Comparison of ENCODE assay signal across 25 mouse cellular contexts in the genomic region with DNA sequence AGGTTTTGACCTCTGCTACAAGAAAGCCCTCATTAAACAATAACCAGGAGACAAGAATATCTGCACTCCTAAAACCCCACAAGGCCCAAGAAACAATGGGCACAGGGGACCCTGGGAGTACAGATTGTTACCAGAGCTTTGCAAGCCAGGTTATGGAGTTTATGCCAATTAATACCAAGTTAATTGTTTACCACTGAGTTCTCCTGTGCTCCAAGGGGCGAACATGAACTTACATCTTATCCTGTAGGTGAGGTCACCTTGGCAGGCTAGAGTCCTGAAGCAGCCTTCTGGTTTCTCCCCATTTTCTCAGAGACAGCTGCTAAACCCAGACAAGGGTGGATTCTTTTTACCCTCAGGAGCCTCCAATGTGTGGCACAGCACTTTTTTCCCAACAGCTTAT. TPM values are rescaled to one million over a fixed set of nuclear protein-coding genes. Genes with fewer than 3 reads are reported as not detected.
DNase-seq lines count a peak whose midpoint lies in the region; ATAC-seq and TF ChIP-seq lines count a peak whose summit lies in the region.
"Had no signal": no experiment of that assay in that cellular context is flagged by ENCODE, and none has a peak within 500 bp of the region (broad histone marks: within the 10 kb centered on the region; RNA-seq: fewer than 3 reads in every experiment).

No protein-coding gene starts in this region.

- H3K27me3 ChIP-seq in heart, embryonic 10.5 days (ENCODE audit: insufficient read depth, poor library complexity, severe bottlenecking), result no peaks in the 10 kb centered on the region
- no peaks in the 10 kb centered on the region for H3K27me3 ChIP-seq in kidney, embryonic 14.5 days (ENCODE audit: control insufficient read depth, insufficient read depth, low read length)
- no peaks in the 10 kb centered on the region for H3K27me3 ChIP-seq in kidney, postnatal 0 days (ENCODE audit: insufficient read depth, low read length)
- no peaks in the 10 kb centered on the region for H3K27me3 ChIP-seq in kidney, embryonic 15.5 days
- H3K27me3 ChIP-seq: embryonic facial prominence, embryonic 13.5 days; forebrain, embryonic 12.5 days; forebrain, embryonic 15.5 days; hindbrain, embryonic 12.5 days; hindbrain, embryonic 15.5 days had no signal

- H3K27ac ChIP-seq in gastrocnemius, adult 2 months, result peak overlapping the region; percentile 93
- no peak overlapping the region for H3K27ac ChIP-seq in heart, embryonic 10.5 days
- H3K27ac ChIP-seq in kidney, embryonic 14.5 days (ENCODE audit: low read depth, low read length), result no peak overlapping the region
- H3K27ac ChIP-seq in kidney, postnatal 0 days, result no peak overlapping the region
- no peak overlapping the region for H3K27ac ChIP-seq in kidney, embryonic 15.5 days
- H3K27ac ChIP-seq: embryonic facial prominence, embryonic 10.5 days; embryonic facial prominence, embryonic 13.5 days; forebrain, embryonic 12.5 days; forebrain, embryonic 15.5 days; hindbrain, embryonic 12.5 days; hindbrain, embryonic 15.5 days had no signal

- H3K4me2 ChIP-seq in kidney, embryonic 14.5 days (replicated peaks; ENCODE audit: low read depth, low read length), result no peak overlapping the region
- no peak overlapping the region for H3K4me2 ChIP-seq in kidney, postnatal 0 days (ENCODE audit: low read length)
- no peak overlapping the region for H3K4me2 ChIP-seq in kidney, embryonic 15.5 days
- H3K4me2 ChIP-seq: embryonic facial prominence, embryonic 13.5 days; forebrain, embryonic 12.5 days; forebrain, embryonic 15.5 days; hindbrain, embryonic 12.5 days; hindbrain, embryonic 15.5 days had no signal

- ATAC-seq in kidney, embryonic 14.5 days (ENCODE audit: low FRiP score, low TSS enrichment), result no peak
- 0 out of 2 replicates have a peak, but pooled peaks have one; percentile 30 for ATAC-seq in kidney, postnatal 0 days (replicated peaks; ENCODE audit: low FRiP score, low read depth)
- ATAC-seq in kidney, embryonic 15.5 days (replicated peaks; ENCODE audit: low FRiP score), result no peak
- ATAC-seq: activated CD4-positive, CD25-positive, alpha-beta regulatory T cell, adult 4 months; forebrain, embryonic 15.5 days had no signal

- peaks cover 16% of the 10 kb centered on the region for H3K36me3 ChIP-seq in heart, embryonic 10.5 days
- H3K36me3 ChIP-seq in kidney, embryonic 14.5 days (ENCODE audit: control insufficient read depth, insufficient read depth, low read length), result peaks cover 14% of the 10 kb centered on the region; the same call in 1 of the 2 replicates
- peaks cover 6% of the 10 kb centered on the region; the same call in 1 of the 2 replicates for H3K36me3 ChIP-seq in kidney, postnatal 0 days (ENCODE audit: insufficient read depth, low read length)
- H3K36me3 ChIP-seq in kidney, embryonic 15.5 days, result peaks cover 24% of the 10 kb centered on the region; the same call in 1 of the 2 replicates
- H3K36me3 ChIP-seq: hindbrain, embryonic 15.5 days had no signal

- no peaks in the 10 kb centered on the region for H3K9me3 ChIP-seq in heart, embryonic 10.5 days
- no peaks in the 10 kb centered on the region for H3K9me3 ChIP-seq in kidney, embryonic 14.5 days (ENCODE audit: control insufficient read depth, low read length)
- no peaks in the 10 kb centered on the region for H3K9me3 ChIP-seq in kidney, postnatal 0 days (replicated peaks; ENCODE audit: low read length)
- H3K9me3 ChIP-seq in kidney, embryonic 15.5 days (replicated peaks), result no peaks in the 10 kb centered on the region
- H3K9me3 ChIP-seq: embryonic facial prominence, embryonic 10.5 days; embryonic facial prominence, embryonic 13.5 days; forebrain, embryonic 12.5 days; forebrain, embryonic 15.5 days; hindbrain, embryonic 12.5 days; hindbrain, embryonic 15.5 days had no signal

- no peak overlapping the region for H3K4me3 ChIP-seq in gastrocnemius, adult 2 months
- H3K4me3 ChIP-seq in heart, embryonic 10.5 days, result no peak overlapping the region
- H3K4me3 ChIP-seq in kidney, embryonic 14.5 days (ENCODE audit: low read length), result no peak overlapping the region
- H3K4me3 ChIP-seq in kidney, postnatal 0 days (replicated peaks; ENCODE audit: low read depth, low read length), result no peak overlapping the region
- no peak overlapping the region for H3K4me3 ChIP-seq in kidney, embryonic 15.5 days (replicated peaks)
- H3K4me3 ChIP-seq: embryonic facial prominence, embryonic 10.5 days; embryonic facial prominence, embryonic 13.5 days; erythroblast, embryonic 14.5 days; forebrain, embryonic 12.5 days; forebrain, embryonic 15.5 days; hindbrain, embryonic 12.5 days; hindbrain, embryonic 15.5 days had no signal

- WGBS in heart, embryonic 10.5 days, result 74% methylated on average over 1 of the region's 1 CpGs
- 77% methylated on average over 1 of the region's 1 CpGs for WGBS in kidney, embryonic 14.5 days
- 55% methylated on average over 1 of the region's 1 CpGs for WGBS in kidney, postnatal 0 days
- WGBS in kidney, embryonic 15.5 days, result 69% methylated on average over 1 of the region's 1 CpGs

- no peak for DNase-seq in gastrocnemius, adult 2 months
- DNase-seq in gastrocnemius, postnatal 14 days, result no peak
- peak; percentile 46 for DNase-seq in heart, embryonic 10.5 days (ENCODE audit: low spot score)
- DNase-seq in heart, adult 8-10 months (ENCODE audit: low spot score), result no peak
- peak; percentile 21 to 51 for DNase-seq in kidney, adult 8-10 months
- DNase-seq in kidney, postnatal 0 days (ENCODE audit: low spot score), result no peak
- DNase-seq: adrenal gland, adult 8-10 months; adrenal gland, postnatal 25 days; cerebellum, adult 11-12 months; cerebellum, adult 8-10 months; cerebellum, postnatal 36 days; embryo, embryonic 11 days; gastrocnemius, postnatal 10 days; heart, postnatal 10 days; heart, postnatal 4 days had no signal

- intact Hi-C loops in gastrocnemius, adult 2 months (cut with DNase I), result loop anchor here (2.0 to 10.0 kb wide), 2 partner anchors 62 to 456 kb away; no protein-coding TSS in a partner anchor
- intact Hi-C loops in gastrocnemius, postnatal 14 days (cut with DNase I; ENCODE audit: low total_unique reads), result no loop called here

- H3K4me1 ChIP-seq in heart, embryonic 10.5 days, result peaks cover 32% of the 10 kb centered on the region
- H3K4me1 ChIP-seq in kidney, embryonic 14.5 days (ENCODE audit: control insufficient read depth, insufficient read depth, low read length), result peaks cover 28% of the 10 kb centered on the region; the same call in 1 of the 2 replicates
- peaks cover 29% of the 10 kb centered on the region for H3K4me1 ChIP-seq in kidney, postnatal 0 days (replicated peaks; ENCODE audit: insufficient read depth, low read length)
- H3K4me1 ChIP-seq in kidney, embryonic 15.5 days, result peaks cover 48% of the 10 kb centered on the region

- no peak overlapping the region for H3K9ac ChIP-seq in kidney, embryonic 14.5 days (ENCODE audit: low read depth, low read length)
- H3K9ac ChIP-seq in kidney, postnatal 0 days (ENCODE audit: low read depth, low read length), result no peak overlapping the region
- no peak overlapping the region for H3K9ac ChIP-seq in kidney, embryonic 15.5 days
- H3K9ac ChIP-seq: embryonic facial prominence, embryonic 13.5 days; forebrain, embryonic 12.5 days; forebrain, embryonic 15.5 days; hindbrain, embryonic 12.5 days; hindbrain, embryonic 15.5 days had no signal

- TF ChIP-seq CTCF in gastrocnemius, adult 2 months (IDR thresholded peaks at IDR 0.05), result no peak
- TF ChIP-seq CTCF in kidney, postnatal 0 days (IDR thresholded peaks at IDR 0.05; ENCODE audit: low read depth), result no peak

RNA-seq across cellular contexts. Expression of gene Sestd1, which starts 32.0 kb away (rescaled TPM):
- total RNA-seq in gastrocnemius, adult 2 months (2021), result 10 to 100 TPM in 1 of 2 experiments, 1 to 10 TPM in 1; 9.8 to 10.3 TPM
- total RNA-seq in gastrocnemius, postnatal 14 days (2021), result 10 to 100 TPM; 11.0 to 11.1 TPM
- 8.2 and 9.9 TPM in 2 replicates for polyA plus RNA-seq in heart, embryonic 10.5 days (2016; fragmentation: Nextera tagmentation; extraction: Ambion mirVana)
- total RNA-seq in heart, adult 8-10 months (2022), result 10 to 100 TPM; 16.3 to 19.4 (median 17.2) TPM
- polyA plus RNA-seq in kidney, embryonic 14.5 days (2014; fragmentation: Nextera tagmentation; extraction: Ambion mirVana), result 20.1 and 37.6 TPM in 2 replicates
- 36.8 and 39.4 TPM in 2 replicates for polyA plus RNA-seq in kidney, postnatal 0 days (2015; fragmentation: Nextera tagmentation; extraction: Ambion mirVana)
- polyA plus RNA-seq in kidney, embryonic 15.5 days (2015; fragmentation: Nextera tagmentation; extraction: Ambion mirVana), result 26.6 and 31.1 TPM in 2 replicates
- polyA plus RNA-seq: erythroblast, embryonic 14.5 days had no signal

Comparison
In these comparisons a context has a peak if more than half of its experiments do, and no peak if none do; other contexts are left out.
1. DNase-seq: peak in heart, embryonic 10.5 days (single experiment) and kidney, adult 8-10 months (2 of 2); none in gastrocnemius, adult 2 months (single experiment), gastrocnemius, postnatal 14 days (single experiment), heart, adult 8-10 months (single experiment) and kidney, postnatal 0 days (single experiment).